Mouse (Mus musculus): Measurements from ENCODE around the gene Masp2.

DNA sequence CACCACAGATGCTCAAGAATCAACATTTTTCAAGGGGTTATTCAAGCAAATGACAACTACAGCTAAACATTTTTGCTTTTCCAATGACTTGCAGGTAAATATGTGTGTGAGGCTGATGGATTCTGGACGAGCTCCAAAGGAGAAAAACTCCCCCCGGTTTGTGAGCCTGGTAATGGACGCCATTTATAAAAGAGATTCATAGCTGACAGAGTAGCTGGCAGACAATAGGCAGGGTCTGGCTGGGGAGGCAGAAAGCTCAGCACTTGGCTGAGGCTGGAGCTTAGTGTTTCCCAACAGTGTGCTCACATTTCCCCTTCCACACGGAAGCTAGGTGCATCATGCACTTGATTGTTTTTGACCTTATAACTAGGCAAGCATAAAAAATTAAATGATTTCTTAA, 10.2 kb downstream of the Masp2 start:
- TF ChIP-seq CTCF (IDR thresholded peaks at IDR 0.05; ENCODE audit: low read depth), result no peak
- no peak for TF ChIP-seq EP300 (IDR thresholded peaks at IDR 0.05; ENCODE audit: low read depth)
